Comparison of ENCODE assay signal across 19 mouse cellular contexts in genomic region chr17:23880576-23880975, GRCm38 (mm10). TPM values are rescaled to one million over a fixed set of nuclear protein-coding genes. Genes with fewer than 3 reads are reported as not detected.
"Had no signal": no experiment of that assay in that cellular context is flagged by ENCODE, and none has a peak within 500 bp of the region (broad histone marks: within the 10 kb centered on the region; RNA-seq: fewer than 3 reads in every experiment).

Gene Dcpp1 (plus strand): TSS chr17:23880876.
Gene Dcpp2 (plus strand): TSS chr17:23880880.

RNA-seq across cellular contexts. Expression of gene Dcpp1, which starts in this region (rescaled TPM):
- polyA plus RNA-seq: cortical plate, adult 2 months; embryonic facial prominence, embryonic 10.5 days; embryonic facial prominence, embryonic 11.5 days; embryonic facial prominence, embryonic 12.5 days; embryonic facial prominence, embryonic 13.5 days; embryonic facial prominence, embryonic 15.5 days; erythroblast, embryonic 14.5 days; forebrain, embryonic 10.5 days; forebrain, embryonic 11.5 days; forebrain, embryonic 12.5 days; forebrain, embryonic 13.5 days; forebrain, embryonic 14.5 days; forebrain, embryonic 15.5 days; forebrain, embryonic 16.5 days; forebrain, postnatal 0 days; frontal cortex, adult 2 months; gonadal fat pad, adult 2 months; heart, adult 2 months had no signal

RNA-seq across cellular contexts. Expression of gene Dcpp2, which starts in this region (rescaled TPM):
- polyA plus RNA-seq: cortical plate, adult 2 months; embryonic facial prominence, embryonic 10.5 days; embryonic facial prominence, embryonic 11.5 days; embryonic facial prominence, embryonic 12.5 days; embryonic facial prominence, embryonic 13.5 days; embryonic facial prominence, embryonic 14.5 days; embryonic facial prominence, embryonic 15.5 days; erythroblast, embryonic 14.5 days; forebrain, embryonic 10.5 days; forebrain, embryonic 11.5 days; forebrain, embryonic 12.5 days; forebrain, embryonic 13.5 days; forebrain, embryonic 14.5 days; forebrain, embryonic 15.5 days; forebrain, embryonic 16.5 days; forebrain, postnatal 0 days; frontal cortex, adult 2 months; gonadal fat pad, adult 2 months; heart, adult 2 months had no signal
